Mouse (Mus musculus): ENCODE data around the gene Poll.
A peak's percentile ranks its signal among the peaks of the same experiment; 100 is the strongest.

The Poll gene

GRCm38 (mm10) chr19:45584856-45585620 is 24.7 kb upstream of the Poll start:
- DNase-seq (ENCODE audit: low read depth, low spot score): peak; percentile 22
- Histone ChIP-seq H3K36me3 (ENCODE audit: control insufficient read depth, insufficient read depth, low read length, poor library complexity, severe bottlenecking) (no peaks in the 10 kb centered on the region; the same call in 1 of the 2 replicates), H3K27me3 (ENCODE audit: control insufficient read depth, insufficient read depth, low read length, poor library complexity, severe bottlenecking) (no peaks in the 10 kb centered on the region)

GRCm38 (mm10) chr19:45583136-45583535 is 22.8 kb upstream of the Poll start:
- H3K27me3 ChIP-seq (ENCODE audit: control insufficient read depth, insufficient read depth, low read length, poor library complexity, severe bottlenecking): no peaks in the 10 kb centered on the region
- no peak for DNase-seq (ENCODE audit: low read depth, low spot score)
- H3K36me3 ChIP-seq (ENCODE audit: control insufficient read depth, insufficient read depth, low read length, poor library complexity, severe bottlenecking): no peaks in the 10 kb centered on the region; the same call in 1 of the 2 replicates

DNA sequence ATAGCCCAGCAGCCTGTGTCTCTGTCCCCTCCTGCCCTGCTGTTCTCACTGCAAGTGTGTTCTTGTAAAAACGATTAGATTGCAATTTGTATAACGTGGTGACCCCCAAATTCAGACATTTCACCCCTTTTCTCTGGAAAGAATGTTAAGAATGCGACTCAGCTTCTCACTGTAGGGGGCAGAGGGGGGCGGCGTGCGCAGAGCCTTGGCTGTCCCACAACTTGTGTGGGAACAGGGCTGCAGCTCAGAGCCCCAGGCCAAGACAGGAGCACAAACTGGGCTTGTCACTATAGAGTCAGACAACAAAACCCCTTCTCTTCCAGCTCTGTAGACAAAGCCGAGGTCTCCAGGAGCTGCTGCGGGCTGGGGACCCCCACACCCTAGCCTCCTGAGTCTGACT is 21.8 kb upstream of the Poll start:
- Histone ChIP-seq H3K27me3 (ENCODE audit: control insufficient read depth, insufficient read depth, low read length, poor library complexity, severe bottlenecking) (no peaks in the 10 kb centered on the region), H3K36me3 (ENCODE audit: control insufficient read depth, insufficient read depth, low read length, poor library complexity, severe bottlenecking) (peaks cover 2% of the 10 kb centered on the region)
- DNase-seq (ENCODE audit: low read depth, low spot score): no peak

GRCm38 (mm10) chr19:45581257-45581656 is 20.9 kb upstream of the Poll start:
- peak; percentile 46 for DNase-seq (ENCODE audit: low read depth, low spot score)
- H3K27me3 ChIP-seq (ENCODE audit: control insufficient read depth, insufficient read depth, low read length, poor library complexity, severe bottlenecking): no peaks in the 10 kb centered on the region
- peaks cover 2% of the 10 kb centered on the region for H3K36me3 ChIP-seq (ENCODE audit: control insufficient read depth, insufficient read depth, low read length, poor library complexity, severe bottlenecking)

DNA sequence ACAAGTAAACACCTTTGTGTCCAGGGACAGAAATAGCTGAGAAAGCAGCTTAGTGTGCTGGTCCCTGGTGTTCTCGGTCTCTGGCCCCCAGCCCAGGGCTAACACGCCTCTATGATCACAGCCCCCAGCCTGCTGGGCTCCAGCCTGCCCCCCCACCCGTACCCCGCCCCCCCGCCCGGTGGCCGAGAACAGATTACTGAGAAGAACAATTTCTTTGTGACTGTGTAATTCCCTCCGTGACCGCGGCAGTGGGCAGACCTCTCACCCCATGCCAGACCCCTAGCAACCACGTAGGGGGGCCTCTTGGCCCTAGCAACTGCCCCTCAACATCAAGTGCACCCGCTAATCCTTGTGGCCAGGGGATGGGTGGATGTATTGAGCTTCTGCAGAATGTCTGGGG is 19.9 kb upstream of the Poll start:
- Histone ChIP-seq H3K36me3 (ENCODE audit: control insufficient read depth, insufficient read depth, low read length, poor library complexity, severe bottlenecking) (peaks cover 2% of the 10 kb centered on the region), H3K27me3 (ENCODE audit: control insufficient read depth, insufficient read depth, low read length, poor library complexity, severe bottlenecking) (no peaks in the 10 kb centered on the region)
- no peak for DNase-seq (ENCODE audit: low read depth, low spot score)

GRCm38 (mm10) chr19:45579416-45579815 is 19.1 kb upstream of the Poll start:
- H3K36me3 ChIP-seq (ENCODE audit: control insufficient read depth, insufficient read depth, low read length, poor library complexity, severe bottlenecking): peaks cover 2% of the 10 kb centered on the region
- DNase-seq (ENCODE audit: low read depth, low spot score): no peak

GRCm38 (mm10) chr19:45578976-45579375 is 18.6 kb upstream of the Poll start:
- Histone ChIP-seq H3K27me3 (ENCODE audit: control insufficient read depth, insufficient read depth, low read length, poor library complexity, severe bottlenecking) (no peaks in the 10 kb centered on the region), H3K36me3 (ENCODE audit: control insufficient read depth, insufficient read depth, low read length, poor library complexity, severe bottlenecking) (peaks cover 2% of the 10 kb centered on the region)
- no peak for DNase-seq (ENCODE audit: low read depth, low spot score)

More at GRCm38 (mm10) chr19:45579416-45579815, 19.1 kb upstream of the Poll start:
- H3K27me3 ChIP-seq (ENCODE audit: control insufficient read depth, insufficient read depth, low read length, poor library complexity, severe bottlenecking): no peaks in the 10 kb centered on the region

DNA sequence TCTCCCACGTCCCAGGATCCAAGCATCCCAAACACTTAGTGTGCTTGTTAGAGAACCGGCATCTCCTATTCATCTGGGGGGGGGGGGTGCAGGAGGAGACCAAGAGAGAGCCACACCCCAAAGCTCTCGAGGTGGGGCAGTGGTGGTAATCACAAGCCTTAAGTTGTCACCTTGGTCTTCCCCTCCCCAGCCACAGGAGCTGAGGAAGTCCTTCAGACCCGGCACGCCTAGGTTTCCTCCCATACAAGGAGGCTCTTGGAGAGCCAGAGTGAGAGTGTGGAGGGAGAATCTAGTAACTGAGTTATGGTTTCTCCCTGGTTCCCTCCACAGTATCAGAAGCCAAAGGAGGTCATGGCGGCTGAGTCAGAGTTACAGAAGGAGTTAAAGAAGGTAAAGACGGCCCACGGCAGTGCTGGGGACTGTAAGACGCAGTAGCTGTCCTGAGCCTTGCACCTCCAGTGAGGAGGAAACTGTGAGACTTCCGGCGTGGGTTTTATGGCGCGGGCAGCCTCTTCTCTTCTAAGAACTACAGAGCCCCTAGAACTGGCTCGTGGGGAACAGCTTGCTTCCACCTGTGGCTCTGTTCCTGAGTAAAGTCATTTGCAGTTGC is 16.9 kb upstream of the Poll start:
- DNase-seq (ENCODE audit: low read depth, low spot score): no peak
- peaks cover 2% of the 10 kb centered on the region for H3K36me3 ChIP-seq (ENCODE audit: control insufficient read depth, insufficient read depth, low read length, poor library complexity, severe bottlenecking)
- no peaks in the 10 kb centered on the region for H3K27me3 ChIP-seq (ENCODE audit: control insufficient read depth, insufficient read depth, low read length, poor library complexity, severe bottlenecking)

- no peak for DNase-seq (ENCODE audit: low read depth, low spot score)
- Histone ChIP-seq H3K36me3 (ENCODE audit: control insufficient read depth, insufficient read depth, low read length, poor library complexity, severe bottlenecking) (peaks cover 2% of the 10 kb centered on the region), H3K27me3 (ENCODE audit: control insufficient read depth, insufficient read depth, low read length, poor library complexity, severe bottlenecking) (no peaks in the 10 kb centered on the region)
Measured at GRCm38 (mm10) chr19:45575632-45576001, 15.3 kb upstream of the Poll start.

DNA sequence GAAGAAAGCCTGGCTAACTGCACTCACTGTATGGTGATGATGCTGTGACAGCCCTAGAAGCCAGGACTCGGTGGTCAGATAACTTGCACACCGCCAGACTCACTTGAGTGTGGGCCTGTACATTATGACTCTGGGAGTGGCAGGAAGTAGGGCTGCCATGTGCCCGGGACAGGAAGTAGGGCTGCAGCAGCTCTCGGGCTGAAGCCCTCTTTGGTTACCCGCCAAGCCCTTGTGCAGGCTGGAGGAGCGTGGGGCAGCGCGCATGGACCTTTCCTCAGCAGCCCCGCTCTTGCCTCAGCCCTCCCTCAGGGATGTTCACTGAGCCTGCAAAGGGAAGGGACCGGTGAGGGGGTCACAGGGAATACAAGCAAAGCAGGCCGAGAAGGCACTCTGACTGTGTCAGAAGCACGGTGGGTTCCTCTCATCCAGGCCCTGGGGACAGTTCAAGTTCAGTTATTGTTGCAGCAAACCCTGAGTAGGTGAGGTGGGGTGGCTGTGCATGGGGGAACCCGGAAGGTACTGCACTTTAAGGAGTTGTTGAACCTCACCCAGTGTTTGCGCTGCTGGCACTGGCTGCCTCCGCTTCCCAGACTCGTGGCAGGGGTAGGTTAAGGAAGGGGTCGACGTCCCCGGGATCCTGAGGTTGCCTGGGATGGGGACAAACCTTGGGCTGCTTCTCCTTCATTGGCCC is 14.8 kb upstream of the Poll start:
- Histone ChIP-seq H3K27me3 (ENCODE audit: control insufficient read depth, insufficient read depth, low read length, poor library complexity, severe bottlenecking) (no peaks in the 10 kb centered on the region), H3K36me3 (ENCODE audit: control insufficient read depth, insufficient read depth, low read length, poor library complexity, severe bottlenecking) (peaks cover 2% of the 10 kb centered on the region)
- peak; percentile 37 for DNase-seq (ENCODE audit: low read depth, low spot score)

DNA sequence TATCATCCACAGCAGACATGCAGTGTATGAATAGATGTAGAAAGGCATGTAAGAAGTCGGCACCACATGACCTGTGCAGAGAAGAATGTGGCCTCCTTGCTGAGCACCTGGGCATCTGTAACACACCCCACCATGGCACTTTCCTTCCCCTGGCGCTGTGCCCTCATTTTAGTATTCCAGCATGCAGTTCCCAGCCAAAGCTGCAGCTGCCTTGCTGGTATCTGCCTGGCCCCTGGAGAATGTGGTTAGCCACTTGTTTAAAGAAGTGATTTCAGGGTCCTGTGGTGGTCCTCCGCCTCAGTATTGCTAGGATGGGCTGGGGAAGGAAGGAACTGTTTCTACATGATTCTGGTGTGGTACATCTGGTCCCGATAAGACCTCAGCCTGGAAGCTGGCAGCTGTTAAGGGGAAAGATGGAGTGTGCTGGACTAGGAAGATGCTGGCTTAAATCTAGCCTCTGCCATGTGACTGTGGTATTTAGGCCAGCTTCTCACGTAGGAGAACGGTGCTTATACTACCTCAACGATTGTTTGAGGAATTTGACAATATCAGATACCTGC is 14.1 kb upstream of the Poll start:
- no peak for DNase-seq (ENCODE audit: low read depth, low spot score)
- peaks cover 2% of the 10 kb centered on the region for H3K36me3 ChIP-seq (ENCODE audit: control insufficient read depth, insufficient read depth, low read length, poor library complexity, severe bottlenecking)
- H3K27me3 ChIP-seq (ENCODE audit: control insufficient read depth, insufficient read depth, low read length, poor library complexity, severe bottlenecking): no peaks in the 10 kb centered on the region

GRCm38 (mm10) chr19:45573861-45574267 is 13.5 kb upstream of the Poll start:
- Histone ChIP-seq H3K36me3 (ENCODE audit: control insufficient read depth, insufficient read depth, low read length, poor library complexity, severe bottlenecking) (peaks cover 2% of the 10 kb centered on the region), H3K27me3 (ENCODE audit: control insufficient read depth, insufficient read depth, low read length, poor library complexity, severe bottlenecking) (no peaks in the 10 kb centered on the region)
- peak; percentile 82 for DNase-seq (ENCODE audit: low read depth, low spot score)

- DNase-seq (ENCODE audit: low read depth, low spot score): no peak
- Histone ChIP-seq H3K36me3 (ENCODE audit: control insufficient read depth, insufficient read depth, low read length, poor library complexity, severe bottlenecking) (peaks cover 2% of the 10 kb centered on the region; the same call in 1 of the 2 replicates), H3K27me3 (ENCODE audit: control insufficient read depth, insufficient read depth, low read length, poor library complexity, severe bottlenecking) (no peaks in the 10 kb centered on the region)
Measured at GRCm38 (mm10) chr19:45573033-45573432, 12.7 kb upstream of the Poll start.

DNA sequence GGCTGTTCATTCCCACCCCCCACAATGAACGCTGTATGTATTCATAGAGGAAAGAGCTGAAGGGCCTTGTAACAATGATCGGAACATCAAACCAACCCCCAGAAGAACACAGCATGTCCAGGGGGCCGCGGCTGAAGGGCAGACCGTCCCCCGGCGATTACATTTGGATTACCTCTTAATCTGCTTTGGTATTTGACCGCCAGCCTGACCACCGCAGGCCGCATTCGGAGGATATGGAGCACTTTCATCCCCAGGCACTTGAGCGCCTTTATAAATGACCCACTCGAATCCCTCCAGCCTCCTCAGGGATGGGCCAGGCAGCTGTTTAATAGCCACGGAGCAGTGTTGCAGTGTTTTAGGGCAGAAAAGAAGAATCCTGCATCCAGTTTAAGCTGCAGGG is 7.0 kb upstream of the Poll start:
- no peaks in the 10 kb centered on the region for H3K36me3 ChIP-seq (ENCODE audit: control insufficient read depth, insufficient read depth, low read length, poor library complexity, severe bottlenecking)
- H3K27me3 ChIP-seq (ENCODE audit: control insufficient read depth, insufficient read depth, low read length, poor library complexity, severe bottlenecking): no peaks in the 10 kb centered on the region
- no peak for DNase-seq (ENCODE audit: low read depth, low spot score)
